Mouse (Mus musculus) hindbrain, embryonic 15.5 days (tissue): ENCODE data around the gene a. TPM values are rescaled to one million over a fixed set of nuclear protein-coding genes. Genes with fewer than 3 reads are reported as not detected.
"Not testable (repeated sequence)": the region's sequence is repeated elsewhere in the genome, so short reads cannot be mapped to it uniquely, and the experiment has no call there.

Experiments
- ATAC-seq: fragments of 200-750 bp; cut with Nextera tagmentation; 2 replicates; pipeline ENCODE4 v1.8.0; 2017; ENCODE audit warnings: low read depth, moderate number of reproducible peaks, moderate TSS enrichment; ENCODE audit not compliant: low FRiP score
- H3K27ac ChIP-seq: fragments of 300-500 bp; sonication (generic); replicated peaks from 2 replicates; pipeline ENCODE4 v1.5.1; 2015; ENCODE audit warnings: mild to moderate bottlenecking, inconsistent platforms
- H3K27me3 ChIP-seq: fragments of 300-500 bp; sonication (generic); 2 replicates; pipeline ENCODE4 v1.6.1; 2015; ENCODE audit warnings: control low read depth, inconsistent platforms
- H3K36me3 ChIP-seq: fragments of 300-500 bp; sonication (generic); 2 replicates; pipeline ENCODE4 v1.6.1; 2015; ENCODE audit warnings: control low read depth, inconsistent platforms
- H3K4me1 ChIP-seq: fragments of 300-500 bp; sonication (generic); replicated peaks from 2 replicates; pipeline ENCODE4 v1.6.1; 2015; ENCODE audit warnings: control low read depth, inconsistent platforms
- H3K4me2 ChIP-seq: fragments of 300-500 bp; sonication (generic); 2 replicates; pipeline ENCODE4 v1.6.1; 2015; ENCODE audit warnings: moderate library complexity, mild to moderate bottlenecking, inconsistent platforms
- H3K4me3 ChIP-seq: fragments of 300-500 bp; sonication (generic); 2 replicates; pipeline ENCODE4 v1.5.1; 2015; ENCODE audit warnings: mild to moderate bottlenecking, inconsistent platforms
- H3K9ac ChIP-seq: fragments of 300-500 bp; sonication (generic); 2 replicates; pipeline ENCODE4 v1.6.1; 2015; ENCODE audit warnings: inconsistent platforms
- H3K9me3 ChIP-seq: fragments of 300-500 bp; sonication (generic); 2 replicates; pipeline ENCODE4 v1.6.1; 2016; ENCODE audit warnings: control low read depth, inconsistent platforms
- WGBS: fragments of 180-500 bp; shearing (Covaris S2); methylation state at CpG from one replicate; pipeline ENCODE4 v1.1.7; 2015; 5-methylcytosine and 5-hydroxymethylcytosine counted together
- polyA plus RNA-seq: library from polyadenylated mRNA; unstranded; fragments of >200 nt; fragmentation: Nextera tagmentation; extraction: Ambion mirVana; gene quantifications from 2 replicates; pipeline ENCODE4 v1.2.1, GENCODE M21; 2015

Gene a
- polyA plus RNA-seq, 1 experiment from 2014 or later = 0.99 TPM

GRCm38 (mm10) chr2:154869954-154870641, 78.9 kb downstream of the a start:
- ATAC-seq = no peak
- Histone ChIP-seq H3K4me3 (no peak overlapping the region), H3K9me3 (no peaks in the 10 kb centered on the region), H3K27ac (no peak overlapping the region), H3K27me3 (no peaks in the 10 kb centered on the region), H3K9ac (no peak overlapping the region), H3K36me3 (peaks cover 69% of the 10 kb centered on the region), H3K4me2 (no peak overlapping the region), H3K4me1 (no peaks in the 10 kb centered on the region)

- Histone ChIP-seq H3K9me3 (no peaks in the 10 kb centered on the region), H3K27ac (no peak overlapping the region), H3K36me3 (peaks cover 47% of the 10 kb centered on the region), H3K27me3 (no peaks in the 10 kb centered on the region), H3K4me2 (no peak overlapping the region), H3K4me3 (no peak overlapping the region), H3K9ac (no peak overlapping the region), H3K4me1 (no peaks in the 10 kb centered on the region)
- ATAC-seq = no peak
- WGBS = 88% methylated on average over 2 of the region's 2 CpGs
These were observed 85.4 kb downstream of the a start for GRCm38 (mm10) chr2:154876621-154877020.

GRCm38 (mm10) chr2:154891585-154891984, 100.4 kb downstream of the a start:
- Histone ChIP-seq H3K4me3 (peak overlapping the region; percentile 83), H3K9me3 (no peaks in the 10 kb centered on the region), H3K4me2 (peak overlapping the region; percentile 69), H3K9ac (peak overlapping the region; percentile 83), H3K4me1 (peaks cover 28% of the 10 kb centered on the region), H3K27ac (no peak overlapping the region), H3K27me3 (0 out of 2 replicates have a peak, but pooled peaks cover 3% of the 10 kb centered on the region), H3K36me3 (peaks cover 11% of the 10 kb centered on the region)
- no peak for ATAC-seq
- 25% methylated on average over 2 of the region's 2 CpGs for WGBS

- H3K9me3 ChIP-seq = no peaks in the 10 kb centered on the region
- WGBS = under 1% methylated on average over 75 of the region's 75 CpGs
- peak within 1 kb of the TSS; percentile 83 for H3K4me3 ChIP-seq
- ATAC-seq = peak; percentile 99
- H3K36me3 ChIP-seq = peaks cover 4% of the 10 kb centered on the region; the same call in 1 of the 2 replicates
- H3K27me3 ChIP-seq = 0 out of 2 replicates have a peak, but pooled peaks cover 3% of the 10 kb centered on the region
- H3K4me1 ChIP-seq = peaks cover 28% of the 10 kb centered on the region
- peak within 1 kb of the TSS; percentile 75 for H3K27ac ChIP-seq
- H3K9ac ChIP-seq = peak within 1 kb of the TSS; percentile 83
- H3K4me2 ChIP-seq = peak within 1 kb of the TSS; percentile 74
These were observed 101.2 kb downstream of the a start, which contains the start of gene Eif2s2 for GRCm38 (mm10) chr2:154892201-154893044. Gene Eif2s2, minus strand, starts transcription at chr2:154892935.

- ATAC-seq = peak; percentile 50
- H3K9me3 ChIP-seq = no peaks in the 10 kb centered on the region
- H3K36me3 ChIP-seq = peaks cover under 1% of the 10 kb centered on the region; the same call in 1 of the 2 replicates
- peak overlapping the region; percentile 30; the same call in 1 of the 2 replicates for H3K9ac ChIP-seq
- H3K4me1 ChIP-seq = peaks cover 28% of the 10 kb centered on the region
- H3K4me2 ChIP-seq = peak overlapping the region; percentile 74
- H3K27me3 ChIP-seq = 0 out of 2 replicates have a peak, but pooled peaks cover 3% of the 10 kb centered on the region
- peak overlapping the region; percentile 83 for H3K4me3 ChIP-seq
- whole genome bisulfite sequencing = 12% methylated on average over 12 of the region's 12 CpGs
- H3K27ac ChIP-seq = no peak overlapping the region
These were observed 101.8 kb downstream of the a start for GRCm38 (mm10) chr2:154893045-154893385.

GRCm38 (mm10) chr2:154893548-154893947, 102.3 kb downstream of the a start:
- Histone ChIP-seq H3K27me3 (0 out of 2 replicates have a peak, but pooled peaks cover 3% of the 10 kb centered on the region), H3K4me1 (peaks cover 28% of the 10 kb centered on the region), H3K27ac (no peak overlapping the region), H3K4me2 (peak overlapping the region; percentile 74), H3K4me3 (peak overlapping the region; percentile 83; the same call in 1 of the 2 replicates), H3K9ac (no peak overlapping the region), H3K36me3 (no peaks in the 10 kb centered on the region), H3K9me3 (no peaks in the 10 kb centered on the region)
- 61% methylated on average over 4 of the region's 4 CpGs for WGBS
- ATAC-seq = no peak

GRCm38 (mm10) chr2:154899004-154899403, 107.8 kb downstream of the a start:
- H3K4me1 ChIP-seq, H3K4me2 ChIP-seq, H3K27ac ChIP-seq, H3K27me3 ChIP-seq, H3K36me3 ChIP-seq, ATAC-seq, H3K9me3 ChIP-seq, H3K9ac ChIP-seq, H3K4me3 ChIP-seq: not testable (repeated sequence)
- WGBS = 90% methylated on average over 8 of the region's 8 CpGs

- WGBS = 82% methylated on average over 4 of the region's 4 CpGs
- H3K36me3 ChIP-seq, H3K9ac ChIP-seq, H3K27me3 ChIP-seq, H3K9me3 ChIP-seq, H3K27ac ChIP-seq, ATAC-seq, H3K4me1 ChIP-seq, H3K4me2 ChIP-seq, H3K4me3 ChIP-seq: not testable (repeated sequence)
These were observed 108.2 kb downstream of the a start for GRCm38 (mm10) chr2:154899412-154899811.

GRCm38 (mm10) chr2:154902111-154902510, 110.9 kb downstream of the a start:
- Histone ChIP-seq H3K9me3 (no peaks in the 10 kb centered on the region), H3K27ac (no peak overlapping the region), H3K9ac (no peak overlapping the region), H3K4me2 (no peak overlapping the region), H3K27me3 (no peaks in the 10 kb centered on the region), H3K4me3 (no peak overlapping the region), H3K4me1 (no peaks in the 10 kb centered on the region), H3K36me3 (no peaks in the 10 kb centered on the region)
- WGBS = 95% methylated on average over 3 of the region's 3 CpGs
- ATAC-seq = no peak

- Histone ChIP-seq H3K4me1 (no peaks in the 10 kb centered on the region), H3K27ac (no peak overlapping the region), H3K27me3 (no peaks in the 10 kb centered on the region), H3K36me3 (no peaks in the 10 kb centered on the region), H3K9me3 (no peaks in the 10 kb centered on the region), H3K9ac (no peak overlapping the region), H3K4me3 (no peak overlapping the region), H3K4me2 (no peak overlapping the region)
- no peak for ATAC-seq
- 39% methylated on average over 2 of the region's 2 CpGs for WGBS
These were observed 114.6 kb downstream of the a start for GRCm38 (mm10) chr2:154905796-154906195.

- not testable (repeated sequence) for ATAC-seq, H3K4me1 ChIP-seq, H3K27ac ChIP-seq, H3K27me3 ChIP-seq, H3K4me2 ChIP-seq, H3K9ac ChIP-seq, H3K36me3 ChIP-seq, H3K4me3 ChIP-seq, H3K9me3 ChIP-seq
- WGBS = 45% methylated on average over 2 of the region's 2 CpGs
These were observed 117.0 kb downstream of the a start for GRCm38 (mm10) chr2:154908223-154908622.

- 76% methylated on average over 6 of the region's 6 CpGs for WGBS
- ATAC-seq = no peak
These were observed 118.6 kb downstream of the a start for GRCm38 (mm10) chr2:154909789-154910188.

More at GRCm38 (mm10) chr2:154909789-154910188, 118.6 kb downstream of the a start:
- Histone ChIP-seq H3K4me2 (no peak overlapping the region), H3K27ac (no peak overlapping the region), H3K9ac (no peak overlapping the region), H3K4me1 (no peaks in the 10 kb centered on the region), H3K9me3 (no peaks in the 10 kb centered on the region), H3K36me3 (no peaks in the 10 kb centered on the region), H3K4me3 (no peak overlapping the region), H3K27me3 (no peaks in the 10 kb centered on the region)
